Mouse (Mus musculus) brain, embryonic 14.5 days (tissue): ENCODE measurements at regions not wholly inside any gene's neighbourhood (a gene's known extent, or its start where the extent isn't known, plus 50 kb on each side); places are given as distances from the start of the nearest gene placed in this dataset.
A peak's percentile ranks its signal among the peaks of the same experiment; 100 is the strongest.

ENCODE experiments used
- DNase-seq: peaks from one replicate; pipeline ENCODE4 v3.0.0-alpha.2; 2011; ENCODE audit warnings: low read depth
- CTCF ChIP-seq: fragments of 200-500 bp; IDR thresholded peaks from 2 replicates; pipeline ENCODE4 v1.5.1; 2012; ENCODE audit warnings: inconsistent platforms, mild to moderate bottlenecking, moderate library complexity, borderline replicate concordance; ENCODE audit not compliant: insufficient read depth, insufficient read length; ENCODE audit errors: extremely low read depth
- POLR2A ChIP-seq: fragments of 200-500 bp; IDR thresholded peaks from 2 replicates; pipeline ENCODE4 v1.6.1; 2012; ENCODE audit warnings: mild to moderate bottlenecking, inconsistent platforms, borderline replicate concordance; ENCODE audit not compliant: poor library complexity, insufficient read depth, insufficient read length, severe bottlenecking; ENCODE audit errors: extremely low read depth

DNA sequence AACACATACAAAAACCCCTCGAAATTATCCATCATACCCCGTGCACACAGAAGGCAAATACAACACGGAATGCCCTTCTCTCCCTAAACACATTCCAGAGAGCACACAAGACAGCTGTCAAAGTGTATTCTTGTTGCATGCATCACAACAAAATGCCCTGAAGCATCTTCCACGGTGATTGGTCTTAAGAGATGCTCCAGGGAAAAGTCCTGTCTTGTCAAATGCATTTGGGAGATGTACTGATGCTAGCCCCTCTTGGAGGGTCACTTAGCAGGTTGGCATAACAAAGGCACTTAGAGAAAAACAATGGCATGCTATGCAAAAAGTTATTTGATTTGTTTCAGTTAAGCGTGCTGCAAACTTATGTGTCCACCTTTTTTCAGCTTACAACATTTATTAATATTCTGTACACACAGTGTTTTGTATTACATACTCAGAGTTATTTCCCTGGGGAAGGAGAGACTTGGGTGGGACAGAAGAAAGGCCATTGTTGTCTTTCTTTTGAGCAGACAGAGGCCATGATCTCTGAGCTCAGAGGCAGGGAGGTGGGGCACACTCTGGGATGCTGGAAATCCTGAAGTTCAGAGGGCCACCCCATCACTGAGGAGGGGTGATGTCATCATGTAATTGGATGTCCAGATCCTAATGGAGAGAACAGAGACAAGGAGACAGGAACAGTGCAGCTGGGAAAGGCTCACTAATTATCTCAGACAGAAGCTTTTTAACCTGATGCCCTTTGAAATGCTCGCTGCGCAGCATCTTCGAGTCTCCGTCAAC, 598.2 kb upstream of the Cdh5 start:
- no peak for DNase-seq
- TF ChIP-seq POLR2A = no peak
- no peak for TF ChIP-seq CTCF

GRCm38 (mm10) chr8:103506334-103506733, 595.1 kb upstream of the Cdh5 start:
- no peak for TF ChIP-seq CTCF
- TF ChIP-seq POLR2A = no peak
- no peak for DNase-seq

DNA sequence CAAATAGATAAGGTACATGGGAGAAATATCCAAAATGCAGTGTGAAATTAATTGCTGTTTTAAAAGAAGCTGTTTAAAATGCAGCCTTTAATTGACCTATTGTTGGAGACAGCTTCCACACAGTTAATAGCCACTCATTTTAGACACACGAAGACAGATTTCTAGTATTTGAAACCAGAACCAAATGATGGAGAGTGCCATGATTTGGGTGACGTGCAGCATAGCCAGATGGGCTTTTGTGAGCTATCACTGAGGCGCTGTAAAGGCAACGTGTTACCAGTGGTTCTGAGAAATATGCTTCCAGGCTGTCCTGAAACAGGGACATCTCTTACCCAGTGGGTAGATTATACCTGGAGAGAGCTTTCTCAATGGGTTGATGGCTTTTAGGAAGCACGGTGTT, 594.4 kb upstream of the Cdh5 start:
- peak; percentile 62 for DNase-seq
- no peak for TF ChIP-seq CTCF
- no peak for TF ChIP-seq POLR2A

DNA sequence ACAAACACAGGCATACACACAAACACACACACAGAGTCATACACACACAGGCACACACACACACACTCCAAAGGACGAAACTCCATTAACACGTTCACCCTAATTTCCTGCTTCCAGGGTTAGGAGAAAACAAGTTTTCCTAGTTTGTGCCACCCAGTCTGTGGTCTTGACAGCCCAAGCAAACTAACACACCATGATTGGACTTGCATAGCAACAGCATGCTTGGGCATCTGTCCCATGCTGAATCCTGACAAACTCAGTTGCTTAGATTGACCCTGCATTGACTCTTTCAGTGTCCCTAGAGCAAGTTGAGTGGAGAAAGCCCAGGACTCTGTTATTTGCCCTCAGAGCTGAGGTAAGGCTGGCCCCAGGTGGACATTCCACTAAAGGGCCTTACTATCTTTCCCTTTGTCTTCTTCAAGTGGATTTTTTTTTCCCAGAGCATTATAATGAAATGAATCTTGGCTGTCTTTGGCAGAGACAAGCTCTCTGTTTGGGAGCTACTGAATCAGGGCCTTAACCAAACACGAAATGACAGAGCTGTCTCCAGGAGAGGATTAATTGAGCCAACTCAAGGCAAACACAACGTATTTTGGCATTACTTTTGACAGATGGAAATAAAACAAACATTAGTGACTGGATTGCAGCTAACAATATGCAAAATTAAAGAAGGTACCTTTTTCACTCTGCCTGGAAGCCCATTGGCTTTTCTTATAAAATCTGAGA, 581.1 kb upstream of the Cdh5 start:
- TF ChIP-seq POLR2A (no peak), CTCF (no peak)
- no peak for DNase-seq

GRCm38 (mm10) chr8:103530903-103531302, 570.5 kb upstream of the Cdh5 start:
- TF ChIP-seq POLR2A (no peak), CTCF (no peak)
- no peak for DNase-seq

DNA sequence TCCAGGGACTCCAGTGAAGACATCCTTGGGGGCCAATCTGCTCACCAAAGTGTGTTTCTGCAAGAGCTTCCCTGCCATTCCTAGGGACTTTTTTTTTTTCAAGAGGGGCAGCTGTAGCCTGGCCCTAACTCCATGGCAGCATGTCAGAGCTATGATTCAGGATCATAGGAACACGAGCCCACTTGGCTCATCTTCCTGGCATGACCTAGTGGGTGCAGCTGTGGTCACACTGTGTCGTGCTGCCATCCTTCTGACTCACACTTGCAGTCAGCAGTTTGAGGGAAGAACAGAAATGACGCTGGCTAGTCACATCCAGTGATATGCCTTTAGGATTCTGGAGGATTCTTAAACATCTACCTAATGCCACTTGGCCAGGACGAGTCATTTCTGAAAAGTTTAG, 566.5 kb upstream of the Cdh5 start:
- DNase-seq = no peak
- TF ChIP-seq POLR2A (no peak), CTCF (no peak)

- TF ChIP-seq POLR2A (no peak), CTCF (no peak)
- DNase-seq = peak; percentile 36
These were observed 564.6 kb upstream of the Cdh5 start for GRCm38 (mm10) chr8:103536856-103537255.

DNA sequence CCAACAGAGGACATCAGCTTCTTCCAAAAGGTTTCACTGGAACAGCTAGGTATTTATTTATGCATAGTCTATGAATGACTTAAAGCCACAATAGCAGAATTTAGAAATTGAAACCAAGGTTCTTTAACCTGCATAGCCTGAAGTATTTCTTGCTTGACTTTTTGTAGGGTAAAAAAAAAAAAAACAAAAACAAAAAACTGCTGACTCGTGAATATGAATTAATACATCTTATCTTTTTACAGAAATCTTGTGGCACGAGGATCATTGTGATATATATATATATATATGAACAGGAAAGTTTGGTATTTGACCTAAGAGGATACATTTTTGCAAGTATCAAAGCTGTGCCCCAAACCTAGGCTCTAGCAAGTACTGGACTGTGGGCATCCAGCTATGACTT, 559.5 kb upstream of the Cdh5 start:
- TF ChIP-seq POLR2A (no peak), CTCF (no peak)
- no peak for DNase-seq

DNA sequence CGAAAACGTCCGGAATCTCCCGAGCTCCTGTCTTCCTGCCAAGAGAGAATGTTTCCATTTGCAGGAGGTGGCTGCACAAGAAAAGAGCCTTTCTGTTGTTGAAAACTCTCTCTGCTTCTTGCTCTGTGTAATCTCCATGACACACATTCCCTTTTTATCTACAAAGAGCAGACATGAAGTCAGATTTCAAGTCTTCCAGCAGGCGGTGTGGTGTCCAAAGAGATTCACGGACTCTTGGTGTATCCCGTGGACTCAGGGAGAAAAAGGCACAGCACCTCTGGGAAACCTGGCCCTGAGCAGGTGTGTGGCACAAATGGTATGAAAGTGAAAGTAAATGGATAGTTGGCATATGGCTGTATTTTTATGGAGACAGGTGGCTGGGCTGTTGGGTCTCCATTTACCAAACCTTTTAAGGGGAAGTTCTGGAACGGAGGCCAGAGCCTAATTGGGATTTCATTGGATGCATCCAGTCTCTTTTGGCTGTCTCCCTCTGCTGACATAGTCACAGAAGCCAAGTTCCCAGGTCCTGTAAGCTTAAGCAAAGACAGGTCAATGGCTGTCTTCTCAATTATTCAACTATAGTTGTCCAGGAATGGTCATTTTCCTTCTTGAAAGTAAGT, 549.4 kb upstream of the Cdh5 start:
- DNase-seq = no peak
- TF ChIP-seq POLR2A = no peak
- no peak for TF ChIP-seq CTCF

DNA sequence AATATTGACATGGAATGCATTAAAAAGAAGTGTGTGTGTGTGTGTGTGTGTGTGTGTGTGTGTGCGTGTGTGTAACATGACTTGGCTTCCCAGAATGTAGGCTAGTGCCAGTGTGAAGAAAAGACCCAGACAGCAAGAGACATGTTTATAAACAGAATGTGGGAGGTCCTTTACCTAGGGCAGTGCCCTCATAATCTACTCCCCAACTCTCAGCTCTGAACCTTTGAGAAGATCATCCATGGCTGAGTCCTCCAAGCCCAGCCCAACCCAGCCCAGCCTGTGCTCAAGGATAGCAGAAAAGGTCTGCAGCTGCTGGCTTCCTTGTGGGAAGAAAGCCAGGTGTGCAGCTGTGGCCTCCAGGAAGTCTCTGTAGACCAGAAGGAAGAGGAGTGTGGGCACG, 539.8 kb upstream of the Cdh5 start:
- DNase-seq = no peak
- TF ChIP-seq CTCF (no peak), POLR2A (no peak)

- peak; percentile 26 for DNase-seq
- TF ChIP-seq CTCF = no peak
- TF ChIP-seq POLR2A = no peak
These were observed 530.5 kb upstream of the Cdh5 start for GRCm38 (mm10) chr8:103570864-103571425.

- no peak for TF ChIP-seq POLR2A
- TF ChIP-seq CTCF = no peak
- no peak for DNase-seq
These were observed 524.3 kb upstream of the Cdh5 start for GRCm38 (mm10) chr8:103577147-103577546.

- TF ChIP-seq POLR2A (no peak), CTCF (no peak)
- no peak for DNase-seq
These were observed 523.4 kb upstream of the Cdh5 start for GRCm38 (mm10) chr8:103578006-103578405.
